Mouse (Mus musculus) duodenum, adult 2 months (tissue): ENCODE data around the gene Prss27. TPM values are rescaled to one million over a fixed set of nuclear protein-coding genes. Genes with fewer than 3 reads are reported as not detected.

Experiments
- polyA plus RNA-seq: library from polyadenylated mRNA; depleted of rRNA; stranded (reverse); fragments of >200 nt; gene quantifications from 2 replicates; pipeline ENCODE4 v1.2.3, GENCODE M21; 2012; ENCODE audit warnings: low replicate concordance; rRNA removed

The Prss27 gene
- 3.0 and 5.6 TPM in 2 replicates for polyA plus RNA-seq

GRCm38 (mm10) chr17:24037844-24038243 is at the start of gene Prss27:
Gene Prss27 (plus strand): TSS chr17:24038144.

GRCm38 (mm10) chr17:23997901-23998300 is 40.0 kb upstream of the Prss27 start, which contains the start of gene Prss22:
Gene Prss22 (minus strand): TSS chr17:23998100.

DNA sequence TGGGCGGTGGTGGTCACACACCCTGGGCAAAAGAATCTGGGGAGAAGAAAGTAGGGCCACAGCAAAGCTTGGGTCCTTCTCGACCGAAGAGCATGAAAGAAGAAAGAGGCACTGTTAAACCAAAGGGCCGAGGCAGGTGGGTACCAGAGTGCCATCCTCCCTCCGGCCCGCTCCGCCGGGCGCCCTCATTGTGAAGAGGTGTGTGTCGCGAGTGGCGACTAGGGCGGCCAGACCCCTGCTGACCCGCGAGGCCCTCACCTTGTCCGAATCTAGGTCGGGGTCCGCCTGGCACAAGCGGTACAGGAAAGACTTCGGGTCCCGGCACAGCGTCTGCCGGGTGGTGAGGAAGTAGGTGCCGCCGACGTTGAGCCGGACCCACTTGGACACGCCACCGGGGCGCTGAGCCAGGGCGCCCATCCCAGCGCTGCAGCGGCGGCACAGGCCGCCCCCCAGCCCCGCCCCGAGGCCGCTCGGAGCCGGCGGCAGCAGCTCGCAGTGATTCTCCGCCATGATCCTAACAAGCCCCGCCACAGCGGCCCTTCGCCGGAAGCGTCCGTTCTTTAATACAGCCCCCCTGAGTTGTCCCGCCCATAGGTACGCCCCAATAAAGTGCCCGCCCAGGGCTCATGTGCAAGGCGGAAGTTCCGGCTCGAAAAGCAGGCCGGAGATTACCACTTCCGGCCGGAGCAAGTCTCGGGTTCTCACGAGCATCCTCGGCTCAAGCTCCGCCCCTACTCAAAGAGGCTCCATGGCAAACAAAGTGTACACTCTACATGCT is 35.2 kb downstream of the Prss27 start, which contains the start of gene Kctd5:
TSS of gene Kctd5 (minus strand) at position 567 of the 778 bp plus-strand sequence.

Other genes starting within 250 kb of the Prss27 start
- 340 and 451 TPM in 2 replicates for gene Srrm2, start 247.6 kb upstream of the Prss27 start, polyA plus RNA-seq
- 480 and 804 TPM in 2 replicates for gene Elob, start 209.0 kb upstream of the Prss27 start, polyA plus RNA-seq
- 0.11 and 1.1 TPM in 2 replicates for gene Prss33, start 202.1 kb upstream of the Prss27 start, polyA plus RNA-seq
- gene Prss32, start 194.3 kb upstream of the Prss27 start, polyA plus RNA-seq, result 308 and 338 TPM in 2 replicates
- 2.4 and 2.8 TPM in 2 replicates for gene Prss41, start 194.0 kb upstream of the Prss27 start, polyA plus RNA-seq
- not detected in 2 replicates for gene Prss21, start 170.1 kb upstream of the Prss27 start, polyA plus RNA-seq
- not detected in 2 replicates for gene Dcpp1, start 157.3 kb upstream of the Prss27 start, polyA plus RNA-seq
- gene Dcpp2, start 157.3 kb upstream of the Prss27 start, polyA plus RNA-seq, result not detected in 2 replicates
- not detected in 2 replicates for gene Dcpp3, start 120.7 kb upstream of the Prss27 start, polyA plus RNA-seq
- not detected in 2 replicates for gene Sbp, start 96.5 kb upstream of the Prss27 start, polyA plus RNA-seq
- gene Sbpl, start 82.9 kb upstream of the Prss27 start, polyA plus RNA-seq, result not detected in 2 replicates
- 22.5 and 226 TPM in 2 replicates for gene Prss30, start 57.6 kb upstream of the Prss27 start, polyA plus RNA-seq
- gene Prss22, start 40.0 kb upstream of the Prss27 start, polyA plus RNA-seq, result 0.25 and 0.68 TPM in 2 replicates
- gene Kctd5, start 35.3 kb downstream of the Prss27 start, polyA plus RNA-seq, result 46.8 and 98.2 TPM in 2 replicates
- gene Pdpk1, start 112.8 kb downstream of the Prss27 start, polyA plus RNA-seq, result 5.5 and 12.0 TPM in 2 replicates
- gene Amdhd2, start 125.6 kb downstream of the Prss27 start, polyA plus RNA-seq, result 109 and 237 TPM in 2 replicates
- 833 and 1,086 TPM in 2 replicates for gene Atp6v0c, start 131.6 kb downstream of the Prss27 start, polyA plus RNA-seq
- gene Tbc1d24, start 167.4 kb downstream of the Prss27 start, polyA plus RNA-seq, result 13.4 and 31.3 TPM in 2 replicates
- gene Ntn3, start 171.4 kb downstream of the Prss27 start, polyA plus RNA-seq, result 1.5 and 1.6 TPM in 2 replicates
- gene Tedc2, start 182.7 kb downstream of the Prss27 start, polyA plus RNA-seq, result 4.1 and 5.2 TPM in 2 replicates
- 6.4 and 6.6 TPM in 2 replicates for gene Ccnf, start 213.3 kb downstream of the Prss27 start, polyA plus RNA-seq